Mouse (Mus musculus): ENCODE results near the gene Hltf. TPM values are rescaled to one million over a fixed set of nuclear protein-coding genes. Genes with fewer than 3 reads are reported as not detected.

Gene Hltf
- polyA plus RNA-seq, 1 experiment from 2014 or later = 22.6 TPM

GRCm38 (mm10) chr3:20133745-20134144, 76.1 kb downstream of the Hltf start:
- H3K4me2 ChIP-seq (ENCODE audit: low read depth) = no peak overlapping the region
- H3K4me3 ChIP-seq (ENCODE audit: low read depth, low read length) = no peak overlapping the region
- H3K9ac ChIP-seq (ENCODE audit: low read length) = no peak overlapping the region
- no peaks in the 10 kb centered on the region for H3K4me1 ChIP-seq (ENCODE audit: control insufficient read depth, insufficient read depth, low read length)
- no peak for ATAC-seq (ENCODE audit: insufficient read depth, low FRiP score, low TSS enrichment)
- no peak for DNase-seq (ENCODE audit: low spot score)
- no peaks in the 10 kb centered on the region for H3K9me3 ChIP-seq (ENCODE audit: control insufficient read depth, low read length)
- H3K27ac ChIP-seq (ENCODE audit: low read depth, low read length) = no peak overlapping the region
- WGBS = 92% methylated on average over 1 of the region's 1 CpGs
- H3K36me3 ChIP-seq (ENCODE audit: control insufficient read depth, insufficient read depth, low read length) = no peaks in the 10 kb centered on the region; the same call in 1 of the 2 replicates
- no peaks in the 10 kb centered on the region for H3K27me3 ChIP-seq (ENCODE audit: control insufficient read depth, insufficient read depth, low read length)

GRCm38 (mm10) chr3:20134545-20134944, 76.9 kb downstream of the Hltf start:
- no peak for DNase-seq (ENCODE audit: low spot score)
- Histone ChIP-seq H3K36me3 (ENCODE audit: control insufficient read depth, insufficient read depth, low read length) (no peaks in the 10 kb centered on the region; the same call in 1 of the 2 replicates), H3K4me2 (ENCODE audit: low read depth) (no peak overlapping the region), H3K9ac (ENCODE audit: low read length) (no peak overlapping the region), H3K27me3 (ENCODE audit: control insufficient read depth, insufficient read depth, low read length) (no peaks in the 10 kb centered on the region), H3K4me1 (ENCODE audit: control insufficient read depth, insufficient read depth, low read length) (no peaks in the 10 kb centered on the region), H3K27ac (ENCODE audit: low read depth, low read length) (no peak overlapping the region), H3K9me3 (ENCODE audit: control insufficient read depth, low read length) (no peaks in the 10 kb centered on the region), H3K4me3 (ENCODE audit: low read depth, low read length) (no peak overlapping the region)
- WGBS = 66% methylated on average over 3 of the region's 3 CpGs
- no peak for ATAC-seq (ENCODE audit: insufficient read depth, low FRiP score, low TSS enrichment)

- no peak for ATAC-seq (ENCODE audit: insufficient read depth, low FRiP score, low TSS enrichment)
These were observed 79.4 kb downstream of the Hltf start for GRCm38 (mm10) chr3:20136868-20137581.

GRCm38 (mm10) chr3:20141240-20141639, 83.6 kb downstream of the Hltf start:
- no peak for DNase-seq (ENCODE audit: low spot score)
- Histone ChIP-seq H3K4me3 (ENCODE audit: low read depth, low read length) (no peak overlapping the region), H3K9me3 (ENCODE audit: control insufficient read depth, low read length) (no peaks in the 10 kb centered on the region), H3K4me1 (ENCODE audit: control insufficient read depth, insufficient read depth, low read length) (no peaks in the 10 kb centered on the region), H3K27me3 (ENCODE audit: control insufficient read depth, insufficient read depth, low read length) (no peaks in the 10 kb centered on the region), H3K9ac (ENCODE audit: low read length) (no peak overlapping the region), H3K27ac (ENCODE audit: low read depth, low read length) (no peak overlapping the region), H3K36me3 (ENCODE audit: control insufficient read depth, insufficient read depth, low read length) (no peaks in the 10 kb centered on the region), H3K4me2 (ENCODE audit: low read depth) (no peak overlapping the region)
- no peak for ATAC-seq (ENCODE audit: insufficient read depth, low FRiP score, low TSS enrichment)

More at GRCm38 (mm10) chr3:20136868-20137581, 79.4 kb downstream of the Hltf start:
- no peaks in the 10 kb centered on the region for H3K9me3 ChIP-seq (ENCODE audit: control insufficient read depth, low read length)
- 93% methylated on average over 9 of the region's 9 CpGs for WGBS
- H3K4me3 ChIP-seq (ENCODE audit: low read depth, low read length) = no peak overlapping the region
- H3K4me2 ChIP-seq (ENCODE audit: low read depth) = no peak overlapping the region
- H3K36me3 ChIP-seq (ENCODE audit: control insufficient read depth, insufficient read depth, low read length) = no peaks in the 10 kb centered on the region
- no peak for DNase-seq (ENCODE audit: low spot score)
- no peaks in the 10 kb centered on the region for H3K27me3 ChIP-seq (ENCODE audit: control insufficient read depth, insufficient read depth, low read length)
- H3K4me1 ChIP-seq (ENCODE audit: control insufficient read depth, insufficient read depth, low read length) = no peaks in the 10 kb centered on the region
- no peak overlapping the region for H3K9ac ChIP-seq (ENCODE audit: low read length)
- H3K27ac ChIP-seq (ENCODE audit: low read depth, low read length) = no peak overlapping the region

- Histone ChIP-seq H3K4me1 (ENCODE audit: control insufficient read depth, insufficient read depth, low read length) (no peaks in the 10 kb centered on the region), H3K27ac (ENCODE audit: low read depth, low read length) (no peak overlapping the region), H3K9me3 (ENCODE audit: control insufficient read depth, low read length) (no peaks in the 10 kb centered on the region), H3K4me2 (ENCODE audit: low read depth) (no peak overlapping the region), H3K4me3 (ENCODE audit: low read depth, low read length) (no peak overlapping the region), H3K9ac (ENCODE audit: low read length) (no peak overlapping the region), H3K27me3 (ENCODE audit: control insufficient read depth, insufficient read depth, low read length) (no peaks in the 10 kb centered on the region), H3K36me3 (ENCODE audit: control insufficient read depth, insufficient read depth, low read length) (no peaks in the 10 kb centered on the region)
- DNase-seq (ENCODE audit: low spot score) = no peak
- no peak for ATAC-seq (ENCODE audit: insufficient read depth, low FRiP score, low TSS enrichment)
- 26% methylated on average over 1 of the region's 1 CpGs for WGBS
These were observed 84.1 kb downstream of the Hltf start for GRCm38 (mm10) chr3:20141679-20142078.

GRCm38 (mm10) chr3:20142101-20142500, 84.5 kb downstream of the Hltf start:
- H3K9me3 ChIP-seq (ENCODE audit: control insufficient read depth, low read length) = no peaks in the 10 kb centered on the region
- H3K27me3 ChIP-seq (ENCODE audit: control insufficient read depth, insufficient read depth, low read length) = no peaks in the 10 kb centered on the region
- no peak for DNase-seq (ENCODE audit: low spot score)
- H3K9ac ChIP-seq (ENCODE audit: low read length) = no peak overlapping the region
- ATAC-seq (ENCODE audit: insufficient read depth, low FRiP score, low TSS enrichment) = no peak
- no peaks in the 10 kb centered on the region for H3K4me1 ChIP-seq (ENCODE audit: control insufficient read depth, insufficient read depth, low read length)
- 88% methylated on average over 2 of the region's 2 CpGs for WGBS
- H3K27ac ChIP-seq (ENCODE audit: low read depth, low read length) = no peak overlapping the region
- H3K36me3 ChIP-seq (ENCODE audit: control insufficient read depth, insufficient read depth, low read length) = no peaks in the 10 kb centered on the region
- H3K4me2 ChIP-seq (ENCODE audit: low read depth) = no peak overlapping the region
- H3K4me3 ChIP-seq (ENCODE audit: low read depth, low read length) = no peak overlapping the region

GRCm38 (mm10) chr3:20142576-20142975, 85.0 kb downstream of the Hltf start:
- Histone ChIP-seq H3K27ac (ENCODE audit: low read depth, low read length) (no peak overlapping the region), H3K9ac (ENCODE audit: low read length) (no peak overlapping the region), H3K4me2 (ENCODE audit: low read depth) (no peak overlapping the region), H3K36me3 (ENCODE audit: control insufficient read depth, insufficient read depth, low read length) (no peaks in the 10 kb centered on the region), H3K4me1 (ENCODE audit: control insufficient read depth, insufficient read depth, low read length) (no peaks in the 10 kb centered on the region), H3K9me3 (ENCODE audit: control insufficient read depth, low read length) (no peaks in the 10 kb centered on the region), H3K27me3 (ENCODE audit: control insufficient read depth, insufficient read depth, low read length) (no peaks in the 10 kb centered on the region), H3K4me3 (ENCODE audit: low read depth, low read length) (no peak overlapping the region)
- no peak for DNase-seq (ENCODE audit: low spot score)
- ATAC-seq (ENCODE audit: insufficient read depth, low FRiP score, low TSS enrichment) = no peak
- WGBS = 67% methylated on average over 3 of the region's 3 CpGs

GRCm38 (mm10) chr3:20143726-20144125, 86.1 kb downstream of the Hltf start:
- Histone ChIP-seq H3K4me3 (ENCODE audit: low read depth, low read length) (no peak overlapping the region), H3K9ac (ENCODE audit: low read length) (no peak overlapping the region), H3K4me1 (ENCODE audit: control insufficient read depth, insufficient read depth, low read length) (no peaks in the 10 kb centered on the region), H3K36me3 (ENCODE audit: control insufficient read depth, insufficient read depth, low read length) (no peaks in the 10 kb centered on the region), H3K4me2 (ENCODE audit: low read depth) (no peak overlapping the region), H3K27me3 (ENCODE audit: control insufficient read depth, insufficient read depth, low read length) (no peaks in the 10 kb centered on the region), H3K27ac (ENCODE audit: low read depth, low read length) (no peak overlapping the region), H3K9me3 (ENCODE audit: control insufficient read depth, low read length) (no peaks in the 10 kb centered on the region)
- no peak for ATAC-seq (ENCODE audit: insufficient read depth, low FRiP score, low TSS enrichment)
- 84% methylated on average over 3 of the region's 3 CpGs for WGBS
- DNase-seq (ENCODE audit: low spot score) = no peak

- Histone ChIP-seq H3K4me2 (ENCODE audit: low read depth) (no peak overlapping the region), H3K36me3 (ENCODE audit: control insufficient read depth, insufficient read depth, low read length) (no peaks in the 10 kb centered on the region), H3K9ac (ENCODE audit: low read length) (no peak overlapping the region), H3K27me3 (ENCODE audit: control insufficient read depth, insufficient read depth, low read length) (no peaks in the 10 kb centered on the region), H3K4me3 (ENCODE audit: low read depth, low read length) (no peak overlapping the region), H3K4me1 (ENCODE audit: control insufficient read depth, insufficient read depth, low read length) (no peaks in the 10 kb centered on the region), H3K9me3 (ENCODE audit: control insufficient read depth, low read length) (no peaks in the 10 kb centered on the region), H3K27ac (ENCODE audit: low read depth, low read length) (no peak overlapping the region)
- DNase-seq (ENCODE audit: low spot score) = no peak
- ATAC-seq (ENCODE audit: insufficient read depth, low FRiP score, low TSS enrichment) = no peak
- WGBS = 40% methylated on average over 2 of the region's 2 CpGs
These were observed 86.8 kb downstream of the Hltf start for GRCm38 (mm10) chr3:20144401-20144800.

Measured in neural tube, embryonic 11.5 days (tissue).